Mouse (Mus musculus) liver, embryonic 14.5 days (tissue): ENCODE data around the gene Dpep3.

Source experiments
- CTCF ChIP-seq: IDR thresholded peaks from 2 replicates; pipeline ENCODE4 v1.5.1; 2016; ENCODE audit warnings: antibody characterized with exemption, low read depth, control low read depth
- EP300 ChIP-seq: IDR thresholded peaks from 2 replicates; pipeline ENCODE4 v1.6.1; 2016; ENCODE audit warnings: antibody characterized with exemption, low read depth

- TF ChIP-seq EP300 (no peak), CTCF (no peak)
Observed at GRCm38 (mm10) chr8:106001908-106002307, 22.7 kb upstream of the Dpep3 start.
